Mouse (Mus musculus): ENCODE measurements at regions not wholly inside any gene's neighbourhood (a gene's known extent, or its start where the extent isn't known, plus 50 kb on each side); places are given as distances from the start of the nearest gene placed in this dataset.
"Not testable (repeated sequence)": the region's sequence is repeated elsewhere in the genome, so short reads cannot be mapped to it uniquely, and the experiment has no call there.

GRCm38 (mm10) chrX:102993956-102994355 lies 65.8 kb downstream of the 1700018G05Rik start:
- DNase-seq (ENCODE audit: low spot score); ATAC-seq (replicated peaks; ENCODE audit: low FRiP score); H3K27ac ChIP-seq (ENCODE audit: low read depth, low read length); H3K9ac ChIP-seq (ENCODE audit: low read depth, low read length); H3K4me3 ChIP-seq (ENCODE audit: low read depth, low read length); H3K27me3 ChIP-seq (replicated peaks; ENCODE audit: control insufficient read depth, insufficient read depth, low read length); H3K4me2 ChIP-seq; H3K4me1 ChIP-seq (replicated peaks; ENCODE audit: control insufficient read depth, insufficient read depth, low read length); H3K9me3 ChIP-seq (ENCODE audit: control insufficient read depth, low read length); H3K36me3 ChIP-seq (ENCODE audit: control insufficient read depth, insufficient read depth, low read length): not testable (repeated sequence)
- WGBS, result 63% methylated on average over 1 of the region's 3 CpGs
